Mouse (Mus musculus) lung, adult 18-20 months (tissue): Measurements from ENCODE around the gene Krt80.
"Not testable (repeated sequence)": the region's sequence is repeated elsewhere in the genome, so short reads cannot be mapped to it uniquely, and the experiment has no call there.

Source experiments
- DNase-seq, 2 experiments: peaks; one replicate each; pipeline ENCODE4 v3.0.0; 2022; ENCODE audit warnings: mixed read lengths in 2 of 2

Krt80 gene

DNA sequence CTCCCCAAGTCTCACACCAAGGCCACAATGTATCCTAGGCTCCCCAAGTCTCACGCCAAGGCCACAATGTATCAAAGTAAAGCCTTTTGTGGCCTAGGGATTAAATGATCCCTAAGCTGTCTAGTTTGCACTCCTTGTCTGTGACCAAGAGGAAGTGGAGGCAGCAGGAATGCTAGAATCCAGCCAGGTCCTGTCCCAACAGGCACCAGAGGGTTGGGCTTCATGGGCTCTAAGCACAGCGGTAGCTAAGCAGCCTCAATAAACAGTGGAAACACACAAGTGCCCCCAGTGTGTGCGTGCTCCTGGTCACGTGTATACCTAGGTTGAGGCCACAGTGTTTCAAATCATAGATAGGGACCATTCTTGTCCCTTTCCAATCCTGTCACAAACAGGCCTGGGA is 31.6 kb downstream of the Krt80 start:
- DNase-seq = peak; percentile 82 to 88

DNA sequence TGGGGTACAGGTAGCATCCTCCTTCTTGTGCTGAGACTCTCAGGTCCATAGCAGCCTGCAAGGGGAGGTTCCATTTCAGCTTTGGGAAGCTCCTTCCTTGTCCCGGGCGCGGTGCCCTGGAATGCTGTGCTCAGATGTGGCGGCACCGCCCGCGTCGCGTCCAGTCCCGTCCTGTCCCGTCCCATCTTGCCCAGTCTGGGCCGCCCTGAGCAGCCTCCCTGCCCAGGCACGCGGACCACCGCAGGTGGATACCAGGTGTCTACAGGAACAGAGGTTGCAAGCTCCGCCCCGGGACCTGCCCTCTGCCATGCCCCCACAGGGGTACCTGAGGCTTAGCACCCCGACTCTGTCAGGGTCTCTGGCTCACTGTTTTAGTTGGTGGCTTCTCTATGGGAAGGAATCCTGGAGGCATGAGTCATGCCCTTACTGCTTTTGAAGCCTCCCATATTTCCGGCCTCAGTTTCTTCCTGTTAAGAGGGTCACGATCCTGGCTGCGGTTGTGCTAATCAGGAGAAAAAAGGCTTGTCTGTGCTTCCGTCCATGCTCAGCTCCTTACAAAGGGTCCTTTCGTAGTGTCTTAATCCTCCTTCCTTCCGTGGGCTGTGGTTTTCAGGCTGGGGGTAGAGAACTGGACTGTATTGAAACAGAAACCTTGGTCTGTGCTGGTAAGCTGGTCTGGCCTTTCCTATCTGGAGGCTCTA is 33.3 kb downstream of the Krt80 start:
- DNase-seq = peak in 1 of 2 experiments; percentile 57

DNA sequence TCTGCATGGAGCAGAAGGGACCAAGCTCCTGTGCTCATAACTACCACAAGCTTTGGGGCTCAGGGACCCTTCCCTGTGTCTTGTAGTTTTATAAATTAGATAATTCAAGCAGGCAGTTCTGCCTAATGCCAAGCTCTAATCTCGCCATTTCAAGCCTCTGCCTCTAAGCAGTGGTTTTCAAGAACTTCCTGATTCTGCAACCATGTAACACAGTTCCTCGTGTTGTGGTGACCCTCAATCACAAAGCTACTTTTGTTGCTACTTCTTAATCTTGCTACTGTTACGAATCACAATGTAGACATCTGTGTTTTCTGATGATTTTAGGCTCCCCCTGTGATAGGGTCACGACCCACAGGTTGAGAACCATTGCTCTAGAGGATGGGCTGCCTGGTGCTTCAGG is 36.3 kb downstream of the Krt80 start:
- DNase-seq = no peak

DNA sequence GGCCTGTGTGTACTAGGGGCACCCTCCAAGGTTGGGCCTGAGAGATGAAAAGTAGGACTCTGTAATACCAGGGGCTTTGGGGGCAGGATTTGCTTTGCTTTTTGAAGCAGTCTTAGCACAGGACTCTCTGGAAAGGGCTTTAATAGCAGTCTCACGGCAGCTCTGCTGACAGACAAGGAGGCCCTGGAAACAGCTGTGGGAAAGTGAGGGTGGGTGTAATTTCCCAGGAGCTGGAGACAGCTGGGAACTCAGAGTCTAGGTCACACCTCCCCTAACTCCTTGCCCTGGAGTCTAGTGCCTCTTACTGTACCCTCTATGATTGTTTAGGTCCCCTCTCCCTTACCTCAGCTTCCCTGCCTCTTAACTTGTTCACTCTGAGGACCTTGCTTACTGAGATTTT is 36.8 kb downstream of the Krt80 start:
- DNase-seq = no peak

DNA sequence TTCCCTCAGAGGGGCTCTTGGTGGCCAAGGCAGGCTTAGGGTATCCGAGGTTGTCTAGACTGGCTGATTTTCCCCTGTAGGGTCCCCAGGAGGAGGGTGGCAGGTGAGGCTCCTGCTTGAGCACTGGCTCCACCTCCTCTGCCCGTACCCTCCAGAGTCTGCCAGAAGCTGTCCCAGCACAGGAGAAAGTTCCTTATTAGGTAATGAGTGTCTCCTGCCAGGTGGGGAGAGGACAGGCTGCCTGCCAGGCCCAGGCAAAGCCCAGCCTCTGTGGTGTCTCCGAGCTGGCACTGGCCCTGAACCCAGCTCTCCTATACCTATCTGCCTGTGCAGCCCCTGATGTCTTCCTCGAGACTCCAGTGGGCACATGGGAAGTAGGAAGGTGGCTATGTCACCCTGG is 37.6 kb downstream of the Krt80 start:
- DNase-seq = peak; percentile 83 to 86

DNA sequence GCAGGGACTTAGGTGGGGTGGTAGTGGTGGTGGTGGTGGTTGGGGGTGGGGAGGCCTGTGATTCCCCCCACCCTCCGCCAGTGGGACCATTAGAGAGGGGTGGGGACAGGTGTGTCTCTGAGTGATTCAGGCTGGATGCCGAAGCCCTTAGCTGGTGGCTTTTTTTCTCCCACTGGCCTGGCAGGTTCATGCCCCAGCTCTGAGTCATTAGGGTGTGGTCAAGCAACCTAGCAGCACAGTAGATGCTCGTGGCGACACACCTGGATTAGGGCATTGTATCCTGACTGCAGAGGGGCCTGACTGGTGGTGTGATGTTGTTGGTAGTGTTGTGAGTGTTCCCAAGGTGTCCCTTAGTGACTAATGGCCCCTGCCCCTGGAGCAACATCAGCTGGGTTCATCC is 38.9 kb downstream of the Krt80 start:
- DNase-seq = peak; percentile 83 to 90

DNA sequence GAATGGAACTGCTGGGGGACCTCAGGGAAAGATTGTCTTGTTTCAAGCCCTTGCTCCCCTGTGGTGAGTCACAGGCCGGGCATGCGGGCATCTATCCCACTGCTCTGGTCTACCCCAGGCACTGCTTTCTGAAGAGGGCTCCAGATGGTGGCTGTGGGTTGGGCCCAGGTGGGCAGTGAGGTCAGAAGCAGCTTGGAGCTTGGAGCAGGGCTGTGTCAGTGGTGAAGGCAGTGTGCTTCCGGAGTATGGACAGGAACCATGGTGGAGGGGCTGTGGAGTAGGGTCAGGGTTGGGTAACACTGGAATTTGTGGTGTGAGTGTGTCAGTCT is 40.4 kb downstream of the Krt80 start:
- DNase-seq = no peak

DNA sequence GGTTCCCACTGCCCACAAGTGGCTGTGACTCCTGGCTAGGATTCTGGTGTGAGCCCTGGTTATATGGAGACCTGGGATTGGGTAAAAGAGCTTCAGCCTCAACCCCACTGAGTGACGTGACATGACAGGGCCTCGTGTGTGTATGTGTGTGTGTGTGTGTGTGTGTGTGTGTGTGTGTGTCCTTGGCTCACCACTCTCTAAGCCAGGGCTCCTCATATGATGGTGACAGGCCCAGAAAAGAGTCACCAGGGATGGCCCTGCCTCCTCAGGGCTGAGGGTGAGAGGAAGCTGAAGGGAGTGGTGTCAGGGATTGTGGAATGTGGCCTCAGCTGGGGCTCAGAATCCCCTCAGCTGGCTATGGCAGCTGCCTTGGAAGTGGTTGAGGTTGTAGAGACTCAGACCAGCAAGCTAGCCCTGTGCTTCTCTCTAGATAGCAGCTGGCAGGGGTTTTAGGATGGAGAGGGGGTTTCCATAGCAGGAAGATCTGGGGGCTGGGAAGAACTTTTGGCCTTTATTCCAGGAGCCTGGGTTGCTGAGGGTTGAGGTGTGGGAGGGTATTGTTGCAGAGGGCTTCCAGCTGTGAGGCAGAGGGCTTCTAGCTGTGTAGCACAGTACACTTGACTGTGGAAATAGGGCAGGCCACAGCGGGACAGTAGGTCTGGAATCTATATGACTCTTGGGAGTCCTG is 40.9 kb downstream of the Krt80 start:
- no peak for DNase-seq

DNA sequence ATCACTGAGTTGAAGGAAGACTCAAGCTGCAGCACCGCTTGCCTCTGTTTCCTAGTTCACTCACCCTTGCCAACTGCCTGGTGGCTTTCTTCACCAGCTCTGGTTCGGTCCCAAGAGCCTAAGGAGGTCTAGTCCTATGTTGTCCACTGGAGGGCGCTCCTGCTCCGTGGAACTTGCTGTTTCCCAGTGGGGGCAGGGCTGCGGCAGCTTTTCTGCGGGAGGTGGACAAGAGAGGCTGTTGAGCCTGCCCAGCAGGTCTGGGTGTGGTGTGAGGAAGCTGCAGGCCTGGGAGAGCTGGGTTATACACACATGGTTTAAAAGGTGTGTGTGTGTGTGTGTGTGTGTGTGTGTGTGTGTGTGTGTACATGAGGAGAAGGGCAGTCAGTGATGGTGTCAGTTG is 42.7 kb downstream of the Krt80 start:
- DNase-seq = peak; percentile 93 to 95

DNA sequence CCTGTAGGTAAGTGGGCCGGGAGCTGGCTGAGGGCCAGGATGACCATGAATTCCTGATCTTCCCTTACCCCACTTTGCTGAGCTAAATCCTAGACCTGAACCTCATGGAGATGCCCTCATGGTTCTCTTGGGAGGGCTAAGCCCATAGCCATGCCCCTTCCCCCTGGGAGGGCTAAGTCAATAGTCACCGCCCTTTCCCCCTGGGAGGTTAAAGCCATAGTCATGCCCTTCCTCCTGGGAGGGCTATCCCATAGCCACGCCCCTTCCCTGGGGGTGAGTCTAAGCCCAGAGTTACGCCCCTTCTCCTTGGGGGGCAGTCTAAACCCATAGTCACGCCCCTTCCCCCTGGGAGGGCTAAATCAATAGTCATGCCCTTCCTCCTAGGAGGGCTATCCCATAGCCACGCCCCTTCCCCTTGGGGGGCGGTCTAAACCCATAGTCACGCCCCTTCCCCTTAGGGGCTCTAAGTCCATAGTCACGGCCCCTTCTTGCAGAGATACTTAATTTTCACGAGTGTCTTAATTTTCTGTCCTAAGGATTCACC is 43.9 kb downstream of the Krt80 start:
- no peak for DNase-seq

DNA sequence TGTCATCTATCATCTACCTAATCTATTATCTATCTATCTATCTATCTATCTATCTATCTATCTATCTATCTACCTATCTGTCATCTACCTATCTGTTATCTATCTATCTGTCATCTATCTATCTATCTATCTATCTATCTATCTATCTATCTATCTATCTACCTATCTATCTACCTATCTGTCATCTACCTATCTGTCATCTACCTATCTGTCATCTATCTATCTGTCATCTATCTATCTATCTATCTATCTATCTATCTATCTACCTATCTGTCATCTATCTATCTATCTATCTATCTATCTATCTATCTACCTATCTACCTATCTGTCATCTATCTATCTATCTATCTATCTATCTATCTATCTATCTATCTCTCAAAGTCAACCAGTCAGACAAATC is 45.6 kb downstream of the Krt80 start:
- not testable (repeated sequence) for DNase-seq

DNA sequence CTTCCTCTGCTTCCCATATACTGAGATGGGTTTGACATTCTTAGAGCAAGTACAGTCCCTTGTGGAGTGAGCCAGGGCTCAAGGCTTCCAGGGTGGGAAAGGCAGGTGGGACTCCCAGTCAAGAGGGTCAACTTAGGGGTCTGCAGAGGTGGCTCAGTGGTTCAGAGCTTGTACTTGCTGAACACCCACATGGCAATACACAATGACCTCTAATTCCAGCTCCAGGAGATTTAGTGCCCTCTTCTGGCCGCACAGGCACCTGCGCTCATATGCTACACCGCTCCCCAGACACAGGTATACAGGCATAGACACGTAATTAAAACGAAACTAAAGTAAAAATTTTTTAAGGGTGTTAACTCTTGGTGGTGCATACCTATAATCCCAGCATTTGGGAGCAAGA is 46.5 kb downstream of the Krt80 start:
- DNase-seq = no peak

DNA sequence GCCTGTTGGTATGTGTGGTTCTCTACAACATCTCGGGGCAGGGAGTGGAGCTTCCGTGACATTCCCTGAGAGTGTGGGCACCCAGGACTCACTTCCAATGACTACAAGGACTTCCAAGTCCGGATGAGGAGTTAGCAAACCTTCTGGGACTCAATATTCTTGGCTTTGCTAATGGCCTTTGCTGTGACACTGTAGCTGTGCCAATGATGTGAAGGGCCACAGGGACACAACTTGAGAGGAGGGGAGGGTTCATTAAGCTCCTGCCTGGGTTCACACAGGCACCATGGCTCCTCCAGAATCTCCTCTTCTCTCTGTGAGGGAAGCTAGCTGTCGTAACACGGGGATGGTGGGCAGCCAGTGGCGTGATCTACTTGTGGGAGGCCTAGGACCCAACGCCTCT is 47.3 kb downstream of the Krt80 start:
- no peak for DNase-seq

DNA sequence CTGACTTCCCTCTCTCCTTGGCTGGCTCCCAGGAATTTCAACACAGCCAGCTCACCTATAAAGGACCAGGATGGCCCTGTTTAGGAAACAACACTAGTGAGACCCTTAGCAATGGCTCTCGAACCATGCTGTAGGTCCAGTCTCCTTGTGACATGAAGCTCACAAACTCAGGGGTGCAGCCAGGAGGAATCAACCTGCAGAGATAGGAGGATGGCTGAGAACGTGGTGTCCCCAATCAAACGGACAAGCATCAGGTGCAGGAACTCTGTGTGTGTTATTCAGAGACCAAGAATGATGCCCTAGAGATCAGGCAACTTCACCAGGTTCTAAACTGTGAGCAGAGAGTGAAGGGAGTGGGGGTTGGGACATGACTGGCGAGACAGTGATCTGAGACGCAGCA is 47.9 kb downstream of the Krt80 start:
- no peak for DNase-seq

DNA sequence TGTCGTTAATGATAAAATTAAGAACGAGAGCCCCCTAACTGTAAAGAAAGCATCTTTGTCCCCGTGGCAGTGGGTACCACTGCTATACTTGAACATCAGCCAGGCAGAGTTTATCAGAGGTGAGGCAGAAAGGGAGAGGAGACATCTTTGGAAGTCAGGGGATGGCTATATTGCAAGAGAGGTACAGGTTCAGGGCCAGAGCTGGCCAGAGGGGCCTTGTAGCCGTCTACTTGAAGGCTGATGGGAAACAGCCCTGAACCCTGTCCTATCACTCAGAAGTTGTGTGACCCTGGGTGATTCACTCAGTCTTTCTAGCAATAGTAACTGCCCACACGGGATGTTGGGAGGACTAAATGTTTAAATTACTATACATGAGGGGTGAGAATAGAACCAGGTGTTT is 48.8 kb downstream of the Krt80 start:
- DNase-seq = no peak

DNA sequence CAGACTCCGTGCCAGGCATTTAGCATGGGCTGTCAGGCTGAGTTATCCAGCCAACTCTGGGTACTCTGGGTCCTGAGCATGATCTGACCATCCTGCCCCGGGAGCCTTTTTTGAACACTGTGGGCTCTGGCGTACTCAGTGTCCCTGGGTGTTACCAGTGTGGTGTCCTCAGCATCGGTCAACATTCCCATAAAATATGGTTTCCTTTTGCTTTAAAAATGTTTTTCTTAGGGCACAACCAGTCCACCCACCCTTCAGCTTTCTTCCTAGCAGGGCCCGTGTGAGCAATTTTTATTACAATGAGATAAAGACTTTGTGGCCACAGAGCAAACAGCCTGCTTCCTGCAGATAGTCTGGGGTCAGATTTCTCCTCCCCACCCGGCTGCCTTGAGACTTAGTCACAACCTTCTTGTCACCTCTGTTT is 49.3 kb downstream of the Krt80 start:
- peak; percentile 72 to 74 for DNase-seq

DNA sequence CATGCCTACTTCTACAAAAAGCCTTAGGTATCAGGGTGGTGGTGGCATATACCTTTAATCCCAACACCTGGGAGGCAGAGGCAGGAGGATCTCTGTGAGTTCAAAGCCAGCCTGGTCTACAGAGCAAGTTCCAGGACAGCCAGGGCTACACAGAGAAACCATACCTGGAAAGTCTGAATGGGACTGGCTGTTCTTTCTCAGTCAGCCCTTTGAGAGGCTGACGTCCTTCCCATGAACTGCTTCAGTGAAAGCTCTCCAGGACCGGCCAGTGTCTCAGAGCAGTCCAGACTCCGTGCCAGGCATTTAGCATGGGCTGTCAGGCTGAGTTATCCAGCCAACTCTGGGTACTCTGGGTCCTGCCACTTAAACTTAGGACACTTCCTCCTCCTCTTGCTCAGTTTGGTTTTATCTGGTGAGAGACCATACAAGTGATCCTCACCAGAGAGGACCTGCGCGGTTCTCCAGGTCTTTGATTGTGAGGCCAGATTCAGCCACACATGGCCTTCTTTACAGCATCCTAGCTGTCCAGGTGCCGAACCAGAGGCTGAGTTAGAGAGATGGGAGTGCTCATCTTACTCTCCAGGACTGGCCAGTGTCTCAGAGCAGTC is 49.8 kb downstream of the Krt80 start:
- DNase-seq = no peak

DNA sequence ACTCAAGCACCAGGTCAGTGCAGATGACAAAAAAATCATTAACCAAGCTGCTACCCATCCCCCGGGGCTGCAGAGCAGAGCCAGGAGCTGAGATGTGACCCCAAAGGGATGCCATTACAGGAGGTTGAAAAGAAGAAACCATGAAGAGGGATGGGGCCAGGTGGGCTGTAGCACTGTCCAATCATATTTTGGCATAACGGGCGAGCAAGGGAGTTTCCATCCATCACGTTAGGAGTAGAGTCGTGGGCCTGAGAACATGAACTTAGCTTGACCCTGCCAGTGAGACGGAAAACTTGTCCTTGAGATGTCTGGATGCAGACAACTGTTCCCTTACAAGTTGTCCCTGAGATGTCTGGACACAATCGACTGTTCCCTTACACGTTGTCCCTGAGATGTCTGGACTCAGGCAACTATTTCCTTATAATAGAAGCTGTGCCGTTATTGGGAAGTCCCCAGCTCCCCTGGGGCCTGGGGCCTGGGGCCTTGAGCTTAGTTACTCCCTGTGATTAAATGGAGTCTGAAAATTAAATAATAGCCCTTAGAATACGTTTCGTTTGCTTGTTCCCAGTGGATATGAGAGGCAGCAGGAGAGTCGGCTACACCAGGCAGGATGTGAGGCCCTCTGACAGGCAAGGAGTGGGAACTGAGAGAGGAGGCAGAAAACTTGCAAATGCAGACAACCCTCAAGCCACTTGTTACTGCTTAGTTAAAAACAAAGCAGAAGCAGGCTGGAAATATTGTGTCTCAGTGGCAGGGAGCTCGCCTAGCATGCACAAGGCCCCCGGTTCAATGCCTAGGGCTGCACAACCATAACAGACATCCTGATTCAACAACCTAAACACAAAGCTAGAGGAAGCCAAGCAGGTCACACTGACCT is 50.8 kb downstream of the Krt80 start:
- no peak for DNase-seq

DNA sequence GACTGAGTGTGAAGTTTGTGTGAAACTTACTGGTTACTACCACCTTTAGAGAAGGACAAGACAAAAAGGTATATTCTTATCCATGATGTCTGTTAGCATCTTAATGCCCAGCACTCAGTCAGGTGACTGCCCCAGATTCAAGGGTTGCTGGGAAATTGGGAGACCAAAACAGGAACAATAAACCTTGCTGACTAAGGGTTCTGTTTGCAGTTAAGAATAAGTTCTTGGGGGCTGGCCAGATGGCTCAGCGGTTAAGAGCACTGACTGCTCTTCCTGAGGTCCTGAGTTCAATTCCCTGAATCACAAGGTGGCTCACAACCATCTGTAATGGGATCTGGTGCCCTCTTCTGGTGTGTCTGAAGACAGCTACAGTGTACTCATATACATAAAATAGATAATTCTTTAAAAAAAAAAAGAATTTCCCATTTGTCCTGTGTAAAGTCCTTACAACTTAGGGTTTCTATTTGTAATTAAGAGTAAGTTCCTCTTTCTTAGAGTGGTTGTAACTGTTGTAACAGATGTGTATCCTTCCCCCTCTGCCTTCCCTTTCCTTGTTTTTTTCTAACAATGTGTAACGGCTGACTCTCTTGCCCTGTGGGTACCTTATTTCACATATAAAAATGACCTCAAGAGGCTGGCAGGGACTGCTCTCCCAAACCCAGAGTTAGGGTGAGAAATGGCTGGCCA is 52.0 kb downstream of the Krt80 start:
- DNase-seq = no peak

DNA sequence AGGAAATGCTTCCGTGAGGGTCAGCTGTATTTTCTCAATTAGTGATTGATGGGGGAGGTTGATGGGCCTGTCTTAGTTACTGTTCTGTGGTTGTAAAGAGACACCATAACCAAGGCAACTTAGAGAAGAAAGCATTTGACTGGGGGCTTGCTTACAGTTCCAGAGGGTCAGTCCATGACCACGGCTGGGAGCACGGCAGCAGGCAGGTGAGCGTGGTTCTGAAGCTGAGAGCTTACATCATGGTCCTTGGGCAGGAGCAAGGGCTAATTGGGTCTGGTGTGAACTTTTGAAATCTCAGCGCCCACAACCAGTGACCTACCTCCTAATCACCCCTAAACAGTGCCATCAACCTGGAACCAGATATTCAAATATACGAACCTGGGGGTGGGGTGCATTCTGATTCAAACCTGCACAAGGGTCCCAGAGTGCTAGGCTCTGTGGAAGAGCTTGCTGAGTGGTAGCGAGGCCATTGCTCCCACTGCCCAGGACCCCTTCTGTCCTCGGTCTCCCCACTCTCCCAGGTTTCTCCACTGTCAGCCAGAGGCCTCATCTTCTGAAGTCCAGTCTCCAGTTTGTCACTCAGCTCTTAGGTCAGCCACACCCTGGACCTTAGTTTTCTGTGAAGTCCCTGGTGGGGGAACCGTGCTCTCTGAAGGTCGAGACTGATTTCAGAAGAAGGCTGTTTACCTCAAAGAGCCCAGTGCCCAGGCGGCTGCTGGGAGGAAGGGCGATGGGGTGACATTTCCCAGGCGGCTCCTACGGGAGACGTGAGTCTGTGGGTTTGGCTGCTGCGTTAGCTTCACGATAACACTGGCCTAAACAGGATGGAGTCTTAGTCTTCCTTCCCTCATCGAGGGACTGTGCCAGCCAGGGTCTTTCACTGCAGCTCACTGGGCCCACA is 52.8 kb downstream of the Krt80 start:
- peak; percentile 56 to 59 for DNase-seq

DNA sequence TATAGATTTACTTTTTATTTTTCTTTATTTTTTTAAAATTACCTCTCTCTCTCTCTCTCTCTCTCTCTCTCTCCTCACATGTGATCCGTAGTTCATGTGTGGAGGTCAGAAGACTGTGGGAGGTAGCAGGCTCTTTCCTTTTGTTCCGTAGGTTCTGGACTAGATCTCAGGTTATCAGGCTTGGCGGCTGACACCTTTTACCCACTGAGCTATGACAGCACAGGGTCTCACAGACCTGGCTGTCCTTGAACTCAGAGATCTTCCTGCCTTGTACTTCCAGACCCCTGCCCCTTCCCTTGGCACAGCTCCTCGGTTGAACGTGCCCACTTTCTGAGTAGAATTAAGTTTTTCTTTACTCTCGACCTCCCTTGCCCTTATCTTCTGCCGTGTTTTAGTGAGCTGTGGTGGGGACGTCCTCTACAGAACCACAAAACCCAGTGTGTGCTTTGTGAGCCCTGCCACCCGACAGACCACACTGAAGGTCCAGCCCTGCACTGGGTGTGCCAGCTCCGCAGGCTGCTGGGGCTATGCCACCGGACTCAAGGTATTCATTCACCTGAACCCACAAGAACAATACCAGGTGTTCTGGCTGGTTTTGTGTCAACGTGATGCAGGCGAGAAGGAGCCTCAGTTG is 53.6 kb downstream of the Krt80 start:
- peak in 1 of 2 experiments; percentile 61 for DNase-seq
